Mouse (Mus musculus) E14TG2a.4 (cell line): ENCODE results near the gene Pcif1.

Experiments used
- CTCF ChIP-seq: conservative IDR thresholded peaks from 2 replicates; pipeline ENCODE4 v1.5.1; 2014; ENCODE audit warnings: low read length
- NANOG ChIP-seq: IDR thresholded peaks from 2 replicates; pipeline ENCODE4 v1.6.1; 2014; ENCODE audit warnings: borderline replicate concordance, low read length, mixed read lengths
- POU5F1 ChIP-seq: IDR thresholded peaks from 2 replicates; pipeline ENCODE4 v1.6.1; 2014; ENCODE audit warnings: low read length, borderline replicate concordance

GRCm38 (mm10) chr2:164879228-164879567 is at the start of gene Pcif1:
- TF ChIP-seq CTCF (no peak), POU5F1 (no peak), NANOG (no peak)
